In the genomic region with DNA sequence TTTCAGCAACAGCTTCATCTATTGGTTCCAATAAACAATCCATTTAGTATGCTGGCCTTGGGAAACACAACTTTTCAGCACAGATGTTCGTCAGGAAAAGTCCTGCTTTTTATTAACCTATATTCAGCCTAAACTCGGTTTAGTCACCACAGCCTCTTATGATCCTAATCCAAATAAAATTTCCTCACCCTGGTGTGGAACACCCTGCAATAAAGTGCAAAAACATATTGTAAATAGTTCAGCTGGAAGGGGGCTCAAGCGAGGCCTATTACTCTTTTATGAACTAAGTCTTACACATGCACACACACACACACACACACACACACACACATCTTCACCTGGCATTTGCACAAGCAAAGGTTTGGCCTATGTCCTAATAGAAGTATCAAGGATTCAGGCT, we compare ENCODE assay signal across 21 mouse cellular contexts. TPM values are rescaled to one million over a fixed set of nuclear protein-coding genes. Genes with fewer than 3 reads are reported as not detected.
DNase-seq lines count a peak whose midpoint lies in the region; ATAC-seq and TF ChIP-seq lines count a peak whose summit lies in the region.
"Had no signal": no experiment of that assay in that cellular context is flagged by ENCODE, and none has a peak within 500 bp of the region (broad histone marks: within the 10 kb centered on the region; RNA-seq: fewer than 3 reads in every experiment).

No protein-coding gene starts in this region.

- WGBS in heart, adult 2 months, result 86% methylated on average over 3 of the region's 3 CpGs
- WGBS in limb, embryonic 13.5 days, result 21% methylated on average over 3 of the region's 3 CpGs
- 76% methylated on average over 3 of the region's 3 CpGs for WGBS in limb, embryonic 10.5 days
- WGBS in limb, embryonic 14.5 days, result 22% methylated on average over 3 of the region's 3 CpGs
- WGBS in limb, embryonic 15.5 days, result 27% methylated on average over 3 of the region's 3 CpGs
- WGBS in intestine, embryonic 16.5 days, result 52% methylated on average over 3 of the region's 3 CpGs

- H3K4me1 ChIP-seq in heart, adult 2 months (ENCODE audit: control insufficient read depth, insufficient read depth, low read length), result no peaks in the 10 kb centered on the region; the same call in 1 of the 2 replicates
- peaks cover 13% of the 10 kb centered on the region; the same call in 1 of the 2 replicates for H3K4me1 ChIP-seq in limb, embryonic 13.5 days
- H3K4me1 ChIP-seq in limb, embryonic 10.5 days, result peaks cover 37% of the 10 kb centered on the region
- H3K4me1 ChIP-seq in limb, embryonic 14.5 days (ENCODE audit: control insufficient read depth, insufficient read depth, low read length), result peaks cover 5% of the 10 kb centered on the region
- H3K4me1 ChIP-seq in limb, embryonic 15.5 days, result no peaks in the 10 kb centered on the region
- H3K4me1 ChIP-seq in intestine, embryonic 16.5 days (ENCODE audit: control insufficient read depth, insufficient read depth, low read length), result no peaks in the 10 kb centered on the region

- H3K27ac ChIP-seq in heart, adult 2 months, result no peak overlapping the region
- peak overlapping the region; percentile 15; the same call in 1 of the 2 replicates for H3K27ac ChIP-seq in limb, embryonic 13.5 days
- H3K27ac ChIP-seq in limb, embryonic 10.5 days, result no peak overlapping the region
- H3K27ac ChIP-seq in limb, embryonic 14.5 days (replicated peaks; ENCODE audit: low read depth, low read length), result no peak overlapping the region
- 0 out of 2 replicates have a peak overlapping the region, but pooled peaks have one; percentile 51 for H3K27ac ChIP-seq in limb, embryonic 15.5 days
- H3K27ac ChIP-seq in intestine, embryonic 16.5 days (ENCODE audit: low read length), result no peak overlapping the region

- no peaks in the 10 kb centered on the region; the same call in 1 of the 2 replicates for H3K9me3 ChIP-seq in limb, embryonic 13.5 days
- no peaks in the 10 kb centered on the region for H3K9me3 ChIP-seq in limb, embryonic 10.5 days (replicated peaks)
- H3K9me3 ChIP-seq in limb, embryonic 14.5 days (ENCODE audit: control insufficient read depth, low read length), result no peaks in the 10 kb centered on the region
- H3K9me3 ChIP-seq in limb, embryonic 15.5 days, result no peaks in the 10 kb centered on the region
- no peaks in the 10 kb centered on the region for H3K9me3 ChIP-seq in intestine, embryonic 16.5 days (ENCODE audit: control insufficient read depth, low read length)

- H3K4me3 ChIP-seq in heart, adult 2 months, result no peak overlapping the region
- no peak overlapping the region for H3K4me3 ChIP-seq in limb, embryonic 13.5 days
- no peak overlapping the region for H3K4me3 ChIP-seq in limb, embryonic 10.5 days
- no peak overlapping the region for H3K4me3 ChIP-seq in limb, embryonic 14.5 days (replicated peaks; ENCODE audit: low read length)
- no peak overlapping the region for H3K4me3 ChIP-seq in limb, embryonic 15.5 days
- H3K4me3 ChIP-seq in intestine, embryonic 16.5 days (ENCODE audit: low read length), result no peak overlapping the region

- H3K27me3 ChIP-seq in heart, adult 2 months (ENCODE audit: control insufficient read depth, insufficient read depth, low read length), result no peaks in the 10 kb centered on the region
- H3K27me3 ChIP-seq in limb, embryonic 13.5 days, result 0 out of 2 replicates have a peak, but pooled peaks cover 4% of the 10 kb centered on the region
- no peaks in the 10 kb centered on the region for H3K27me3 ChIP-seq in limb, embryonic 10.5 days (ENCODE audit: low read depth, poor library complexity, severe bottlenecking)
- H3K27me3 ChIP-seq in limb, embryonic 14.5 days (ENCODE audit: control insufficient read depth, insufficient read depth, low read length), result no peaks in the 10 kb centered on the region
- H3K27me3 ChIP-seq in limb, embryonic 15.5 days, result no peaks in the 10 kb centered on the region
- H3K27me3 ChIP-seq in intestine, embryonic 16.5 days (replicated peaks; ENCODE audit: control insufficient read depth, insufficient read depth, low read length), result no peaks in the 10 kb centered on the region
- H3K27me3 ChIP-seq: CH12.LX, Patski had no signal

- TF ChIP-seq POLR2A in heart, adult 2 months (IDR thresholded peaks at IDR 0.05; ENCODE audit: insufficient read depth, low read depth, low read length), result no peak
- TF ChIP-seq POLR2A in limb, embryonic 14.5 days (IDR thresholded peaks at IDR 0.05; ENCODE audit: borderline replicate concordance, extremely low read depth, insufficient read depth, insufficient read length), result no peak

- no peak overlapping the region for H3K9ac ChIP-seq in heart, adult 2 months (ENCODE audit: low read depth, low read length)
- no peak overlapping the region for H3K9ac ChIP-seq in limb, embryonic 13.5 days
- H3K9ac ChIP-seq in limb, embryonic 14.5 days (ENCODE audit: low read depth, low read length, severe bottlenecking), result no peak overlapping the region
- no peak overlapping the region for H3K9ac ChIP-seq in limb, embryonic 15.5 days
- H3K9ac ChIP-seq in intestine, embryonic 16.5 days (ENCODE audit: low read depth, low read length), result no peak overlapping the region

- TF ChIP-seq CTCF in heart, adult 2 months (IDR thresholded peaks at IDR 0.05), result no peak

- ATAC-seq in limb, embryonic 13.5 days (ENCODE audit: low FRiP score, low read depth), result peak; percentile 61; the same call in 1 of the 2 replicates
- peak; percentile 53; the same call in 1 of the 2 replicates for ATAC-seq in limb, embryonic 14.5 days (ENCODE audit: low FRiP score, low read depth)
- ATAC-seq in limb, embryonic 15.5 days (ENCODE audit: insufficient number of reproducible peaks, low FRiP score, low TSS enrichment, low read depth), result 0 out of 2 replicates have a peak, but pooled peaks have one; percentile 44
- no peak for ATAC-seq in intestine, embryonic 16.5 days
- ATAC-seq: activated CD4-positive, CD25-positive, alpha-beta regulatory T cell, adult 4 months; CD4-positive, CD25-positive, alpha-beta regulatory T cell, adult 4 months; Patski had no signal

- peaks cover 9% of the 10 kb centered on the region for H3K36me3 ChIP-seq in heart, adult 2 months (ENCODE audit: control insufficient read depth, insufficient read depth, low read length)
- peaks cover 33% of the 10 kb centered on the region for H3K36me3 ChIP-seq in limb, embryonic 13.5 days
- H3K36me3 ChIP-seq in limb, embryonic 10.5 days, result peaks cover 29% of the 10 kb centered on the region
- H3K36me3 ChIP-seq in limb, embryonic 14.5 days (ENCODE audit: control insufficient read depth, insufficient read depth, low read length), result 0 out of 2 replicates have a peak, but pooled peaks cover under 1% of the 10 kb centered on the region
- H3K36me3 ChIP-seq in limb, embryonic 15.5 days, result 0 out of 2 replicates have a peak, but pooled peaks cover 3% of the 10 kb centered on the region
- peaks cover 5% of the 10 kb centered on the region; the same call in 1 of the 2 replicates for H3K36me3 ChIP-seq in intestine, embryonic 16.5 days (ENCODE audit: control insufficient read depth, insufficient read depth, low read length)

- no peak overlapping the region for H3K4me2 ChIP-seq in limb, embryonic 13.5 days (replicated peaks)
- H3K4me2 ChIP-seq in limb, embryonic 14.5 days (replicated peaks; ENCODE audit: low read depth, low read length, severe bottlenecking), result no peak overlapping the region
- no peak overlapping the region for H3K4me2 ChIP-seq in limb, embryonic 15.5 days
- H3K4me2 ChIP-seq in intestine, embryonic 16.5 days (ENCODE audit: low read depth, low read length), result no peak overlapping the region

- TF ChIP-seq EP300 in heart, adult 2 months (IDR thresholded peaks at IDR 0.05; ENCODE audit: insufficient read depth, low read depth, low read length), result no peak

- peak; percentile 44 for DNase-seq in heart, adult 11 months
- DNase-seq in heart, adult 2 months, result no peak
- no peak for DNase-seq in limb, embryonic 10.5 days (ENCODE audit: low spot score)
- DNase-seq in limb, embryonic 14.5 days (ENCODE audit: low spot score), result peak; percentile 20
- no peak for DNase-seq in frontal cortex, postnatal 14 days (ENCODE audit: low spot score in 2 of 2)
- DNase-seq: adrenal gland, adult 2 months; adrenal gland, adult 8-10 months; adrenal gland, postnatal 10 days; adrenal gland, postnatal 14 days; adrenal gland, postnatal 25 days; adrenal gland, postnatal 36 days; B cell, adult 2 months; cerebellum, adult 11 months; cerebellum, adult 11-12 months had no signal

- intact Hi-C loops in heart, adult 2 months (cut with DNase I), result no loop called here

- no peaks in the 10 kb centered on the region for H3K79me2 ChIP-seq in heart, adult 2 months (replicated peaks; ENCODE audit: control insufficient read depth, insufficient read depth, low read length)

RNA-seq across cellular contexts. Expression of gene Cox10, which starts 16.1 kb away (rescaled TPM):
- 10 to 100 TPM; 67.4 to 81.0 TPM for total RNA-seq in heart, adult 2 months (2021)
- 52.9 and 57.3 TPM in 2 replicates for polyA plus RNA-seq in heart, adult 2 months (2012; rRNA removed)
- polyA plus RNA-seq in limb, embryonic 13.5 days (2015; fragmentation: Nextera tagmentation; extraction: Ambion mirVana), result 23.5 and 23.9 TPM in 2 replicates
- 30.8 and 32.3 TPM in 2 replicates for polyA plus RNA-seq in limb, embryonic 10.5 days (2016; fragmentation: Nextera tagmentation; extraction: Ambion mirVana)
- 13.3 and 14.4 TPM in 2 replicates for polyA plus RNA-seq in limb, embryonic 14.5 days (2012; rRNA removed)
- polyA plus RNA-seq in limb, embryonic 14.5 days (2014; fragmentation: Nextera tagmentation; extraction: Ambion mirVana), result 20.6 and 25.5 TPM in 2 replicates
- polyA plus RNA-seq in limb, embryonic 15.5 days (2015; fragmentation: Nextera tagmentation; extraction: Ambion mirVana), result 19.9 and 20.6 TPM in 2 replicates
- 30.4 and 32.4 TPM in 2 replicates for polyA plus RNA-seq in intestine, embryonic 16.5 days (2015; fragmentation: Nextera tagmentation; extraction: Ambion mirVana)

Comparison
In these comparisons a context has a peak if more than half of its experiments do, and no peak if none do; other contexts are left out.
1. DNase-seq: peak in heart, adult 11 months (single experiment) and limb, embryonic 14.5 days (single experiment); none in heart, adult 2 months (0 of 2), limb, embryonic 10.5 days (single experiment) and frontal cortex, postnatal 14 days (0 of 2).
2. H3K27ac ChIP-seq: peak in limb, embryonic 13.5 days (single experiment) and limb, embryonic 15.5 days (single experiment); none in heart, adult 2 months (single experiment), limb, embryonic 10.5 days (single experiment), limb, embryonic 14.5 days (single experiment) and intestine, embryonic 16.5 days (single experiment).